Mouse (Mus musculus): ENCODE results near the gene Exoc4. TPM values are rescaled to one million over a fixed set of nuclear protein-coding genes. Genes with fewer than 3 reads are reported as not detected.

The Exoc4 gene
- polyA plus RNA-seq, 1 experiment, result 11.1 TPM

GRCm38 (mm10) chr6:33738857-33739291, 490.0 kb downstream of the Exoc4 start:
- Histone ChIP-seq H3K4me3 (replicated peaks; ENCODE audit: extremely low read depth, low read depth, low read length) (no peak overlapping the region), H3K4me1 (ENCODE audit: control insufficient read depth, insufficient read depth, low read length) (no peaks in the 10 kb centered on the region)
- TF ChIP-seq CTCF (IDR thresholded peaks at IDR 0.05; ENCODE audit: insufficient read depth, low read length) (no peak), POLR2A (IDR thresholded peaks at IDR 0.05; ENCODE audit: borderline replicate concordance, extremely low read depth, low read depth, low read length) (no peak)
- WGBS, result 61% methylated on average over 3 of the region's 3 CpGs
- DNase-seq, result no peak

GRCm38 (mm10) chr6:33739304-33739703, 490.4 kb downstream of the Exoc4 start:
- DNase-seq, result no peak
- TF ChIP-seq CTCF (IDR thresholded peaks at IDR 0.05; ENCODE audit: insufficient read depth, low read length), result no peak
- no peak for TF ChIP-seq POLR2A (IDR thresholded peaks at IDR 0.05; ENCODE audit: borderline replicate concordance, extremely low read depth, low read depth, low read length)
- WGBS, result 93% methylated on average over 4 of the region's 4 CpGs

GRCm38 (mm10) chr6:33755976-33756375, 507.1 kb downstream of the Exoc4 start:
- no peak for TF ChIP-seq CTCF (IDR thresholded peaks at IDR 0.05; ENCODE audit: insufficient read depth, low read length)
- TF ChIP-seq POLR2A (IDR thresholded peaks at IDR 0.05; ENCODE audit: borderline replicate concordance, extremely low read depth, low read depth, low read length), result no peak
- no peaks in the 10 kb centered on the region for H3K4me1 ChIP-seq (ENCODE audit: control insufficient read depth, insufficient read depth, low read length)
- no peak overlapping the region for H3K4me3 ChIP-seq (replicated peaks; ENCODE audit: extremely low read depth, low read depth, low read length)
- 79% methylated on average over 5 of the region's 5 CpGs for WGBS
- DNase-seq, result no peak

More at GRCm38 (mm10) chr6:33739304-33739703, 490.4 kb downstream of the Exoc4 start:
- Histone ChIP-seq H3K4me3 (replicated peaks; ENCODE audit: extremely low read depth, low read depth, low read length) (no peak overlapping the region), H3K4me1 (ENCODE audit: control insufficient read depth, insufficient read depth, low read length) (no peaks in the 10 kb centered on the region)

GRCm38 (mm10) chr6:33761557-33761956, 512.7 kb downstream of the Exoc4 start:
- TF ChIP-seq CTCF (IDR thresholded peaks at IDR 0.05; ENCODE audit: insufficient read depth, low read length) (no peak), POLR2A (IDR thresholded peaks at IDR 0.05; ENCODE audit: borderline replicate concordance, extremely low read depth, low read depth, low read length) (no peak)
- DNase-seq, result no peak
- no peak overlapping the region for H3K4me3 ChIP-seq (replicated peaks; ENCODE audit: extremely low read depth, low read depth, low read length)
- H3K4me1 ChIP-seq (ENCODE audit: control insufficient read depth, insufficient read depth, low read length), result no peaks in the 10 kb centered on the region

GRCm38 (mm10) chr6:33763245-33763644, 514.4 kb downstream of the Exoc4 start:
- H3K4me3 ChIP-seq (replicated peaks; ENCODE audit: extremely low read depth, low read depth, low read length), result no peak overlapping the region
- no peak for TF ChIP-seq POLR2A (IDR thresholded peaks at IDR 0.05; ENCODE audit: borderline replicate concordance, extremely low read depth, low read depth, low read length)
- no peak for TF ChIP-seq CTCF (IDR thresholded peaks at IDR 0.05; ENCODE audit: insufficient read depth, low read length)
- H3K4me1 ChIP-seq (ENCODE audit: control insufficient read depth, insufficient read depth, low read length), result no peaks in the 10 kb centered on the region
- 78% methylated on average over 4 of the region's 4 CpGs for WGBS
- DNase-seq, result no peak

GRCm38 (mm10) chr6:33763970-33764369, 515.1 kb downstream of the Exoc4 start:
- Histone ChIP-seq H3K4me1 (ENCODE audit: control insufficient read depth, insufficient read depth, low read length) (no peaks in the 10 kb centered on the region), H3K4me3 (replicated peaks; ENCODE audit: extremely low read depth, low read depth, low read length) (no peak overlapping the region)
- TF ChIP-seq POLR2A (IDR thresholded peaks at IDR 0.05; ENCODE audit: borderline replicate concordance, extremely low read depth, low read depth, low read length), result no peak
- TF ChIP-seq CTCF (IDR thresholded peaks at IDR 0.05; ENCODE audit: insufficient read depth, low read length), result no peak
- no peak for DNase-seq
- WGBS, result 58% methylated on average over 3 of the region's 3 CpGs

GRCm38 (mm10) chr6:33769251-33769650, 520.4 kb downstream of the Exoc4 start:
- WGBS, result 59% methylated on average over 3 of the region's 3 CpGs
- no peak for DNase-seq
- H3K4me1 ChIP-seq (ENCODE audit: control insufficient read depth, insufficient read depth, low read length), result no peaks in the 10 kb centered on the region
- TF ChIP-seq POLR2A (IDR thresholded peaks at IDR 0.05; ENCODE audit: borderline replicate concordance, extremely low read depth, low read depth, low read length) (no peak), CTCF (IDR thresholded peaks at IDR 0.05; ENCODE audit: insufficient read depth, low read length) (no peak)
- H3K4me3 ChIP-seq (replicated peaks; ENCODE audit: extremely low read depth, low read depth, low read length), result no peak overlapping the region

GRCm38 (mm10) chr6:33770021-33770420, 521.1 kb downstream of the Exoc4 start:
- TF ChIP-seq CTCF (IDR thresholded peaks at IDR 0.05; ENCODE audit: insufficient read depth, low read length) (no peak), POLR2A (IDR thresholded peaks at IDR 0.05; ENCODE audit: borderline replicate concordance, extremely low read depth, low read depth, low read length) (no peak)
- WGBS, result 85% methylated on average over 2 of the region's 2 CpGs
- no peaks in the 10 kb centered on the region for H3K4me1 ChIP-seq (ENCODE audit: control insufficient read depth, insufficient read depth, low read length)
- H3K4me3 ChIP-seq (replicated peaks; ENCODE audit: extremely low read depth, low read depth, low read length), result no peak overlapping the region
- DNase-seq, result no peak

- Histone ChIP-seq H3K4me3 (replicated peaks; ENCODE audit: extremely low read depth, low read depth, low read length) (no peak overlapping the region), H3K4me1 (ENCODE audit: control insufficient read depth, insufficient read depth, low read length) (no peaks in the 10 kb centered on the region)
- DNase-seq, result no peak
- no peak for TF ChIP-seq CTCF (IDR thresholded peaks at IDR 0.05; ENCODE audit: insufficient read depth, low read length)
- TF ChIP-seq POLR2A (IDR thresholded peaks at IDR 0.05; ENCODE audit: borderline replicate concordance, extremely low read depth, low read depth, low read length), result no peak
- 59% methylated on average over 9 of the region's 9 CpGs for WGBS
Measured at GRCm38 (mm10) chr6:33772551-33773315, 523.8 kb downstream of the Exoc4 start.

- DNase-seq, result no peak
- Histone ChIP-seq H3K4me1 (ENCODE audit: control insufficient read depth, insufficient read depth, low read length) (no peaks in the 10 kb centered on the region), H3K4me3 (replicated peaks; ENCODE audit: extremely low read depth, low read depth, low read length) (no peak overlapping the region)
- WGBS, result 77% methylated on average over 2 of the region's 2 CpGs
- TF ChIP-seq POLR2A (IDR thresholded peaks at IDR 0.05; ENCODE audit: borderline replicate concordance, extremely low read depth, low read depth, low read length), result no peak
- no peak for TF ChIP-seq CTCF (IDR thresholded peaks at IDR 0.05; ENCODE audit: insufficient read depth, low read length)
Measured at GRCm38 (mm10) chr6:33792604-33793003, 543.7 kb downstream of the Exoc4 start.
